Mouse (Mus musculus) frontal cortex, adult (tissue): ENCODE results near the gene Slc35e2.
"Not testable (repeated sequence)": the region's sequence is repeated elsewhere in the genome, so short reads cannot be mapped to it uniquely, and the experiment has no call there.

Source experiments
- ATAC-seq: cut with Nextera tagmentation; 2 replicates; pipeline ENCODE4 v1.9.2; 2017; ENCODE audit warnings: mild to moderate bottlenecking, moderate library complexity, mixed read lengths; ENCODE audit not compliant: low TSS enrichment

Slc35e2 gene

DNA sequence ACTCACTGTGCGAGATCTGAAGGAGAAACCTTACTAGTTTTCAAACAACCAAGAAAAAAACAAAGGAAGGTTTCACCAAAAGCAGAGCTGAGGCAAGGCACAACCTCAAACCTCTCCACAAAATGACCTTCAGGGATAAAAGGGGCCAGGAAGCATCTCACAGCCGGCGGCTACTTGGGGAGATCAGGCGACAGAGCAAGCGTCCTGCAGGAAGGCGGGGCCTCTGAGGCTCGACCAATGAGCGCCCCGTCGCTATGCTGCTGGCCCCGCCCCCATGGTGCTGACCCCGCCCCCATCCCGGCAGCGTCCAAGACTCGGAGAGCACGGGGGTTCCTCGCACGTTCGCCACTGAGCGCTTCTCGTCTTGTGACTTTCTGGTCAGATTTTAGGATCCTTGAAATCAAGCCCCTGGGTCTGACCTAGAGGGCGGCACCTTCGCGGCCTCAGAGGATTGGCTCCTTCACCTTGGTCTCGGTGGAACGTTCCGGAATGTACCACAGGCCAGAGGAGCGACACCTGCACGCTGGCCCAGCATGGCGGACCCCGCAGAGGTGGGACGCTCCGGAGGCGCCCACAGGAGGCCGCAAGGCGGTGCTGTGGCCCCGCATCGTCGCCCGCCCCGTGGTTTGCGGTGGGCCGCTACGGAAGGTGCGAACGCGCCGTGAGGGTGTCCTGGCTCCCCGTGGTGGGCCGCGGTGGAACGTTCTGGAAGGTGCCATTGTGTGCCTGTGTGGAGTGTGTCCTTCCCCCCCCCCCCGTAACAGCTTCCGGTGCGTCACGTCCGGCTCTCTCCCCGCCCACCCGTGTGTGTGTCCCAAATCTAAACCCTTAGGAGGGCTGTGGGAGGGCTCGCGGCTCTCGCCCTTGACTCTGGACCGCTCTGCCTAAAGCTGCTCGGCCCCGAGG, at the start of gene Slc35e2:
TSS of gene Slc35e2 (plus strand) at position 326 of the 906 bp plus-strand sequence.
- peak; percentile 88 for ATAC-seq

DNA sequence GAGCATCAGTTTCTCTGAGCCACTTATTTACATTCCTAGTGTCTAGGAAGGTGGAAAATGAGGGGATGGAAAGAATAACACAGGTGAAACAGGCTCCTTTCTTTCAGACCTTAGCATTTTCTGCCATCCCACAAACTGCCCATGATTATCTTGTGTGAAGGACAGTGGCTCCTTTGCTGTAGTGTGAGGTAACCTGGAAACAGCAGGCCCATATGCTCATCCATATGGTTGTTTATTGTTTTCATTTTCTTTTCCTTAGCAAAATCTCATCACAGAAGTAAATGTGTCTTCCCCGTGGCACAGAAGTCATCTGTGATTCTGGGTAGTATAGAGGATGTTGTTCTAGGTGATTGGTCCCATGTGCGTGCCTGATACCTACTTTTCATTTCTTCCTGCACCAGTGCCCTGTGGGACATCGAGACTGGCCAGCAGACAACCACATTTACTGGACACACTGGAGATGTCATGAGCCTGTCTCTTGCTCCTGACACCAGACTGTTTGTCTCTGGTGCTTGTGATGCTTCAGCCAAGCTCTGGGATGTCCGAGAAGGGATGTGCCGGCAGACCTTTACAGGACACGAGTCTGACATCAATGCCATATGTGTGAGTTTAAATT, 48.2 kb upstream of the Slc35e2 start:
- no peak for ATAC-seq

DNA sequence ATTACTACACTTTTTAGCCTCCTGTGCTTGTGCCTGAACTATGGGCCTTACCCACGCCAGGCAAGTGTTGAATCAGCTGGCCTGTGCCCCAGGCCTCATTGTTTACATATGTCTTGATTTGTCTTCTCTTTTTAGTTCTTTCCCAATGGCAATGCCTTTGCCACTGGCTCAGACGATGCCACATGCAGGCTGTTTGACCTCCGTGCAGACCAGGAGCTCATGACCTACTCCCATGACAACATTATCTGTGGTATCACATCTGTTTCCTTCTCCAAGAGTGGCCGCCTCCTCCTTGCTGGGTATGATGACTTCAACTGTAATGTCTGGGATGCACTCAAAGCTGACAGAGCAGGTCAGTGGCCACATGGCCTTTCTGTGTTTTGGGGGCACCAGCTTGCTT, 46.3 kb upstream of the Slc35e2 start:
- no peak for ATAC-seq

- no peak for ATAC-seq
Measured at GRCm38 (mm10) chr4:155555464-155555863, 45.8 kb upstream of the Slc35e2 start.

DNA sequence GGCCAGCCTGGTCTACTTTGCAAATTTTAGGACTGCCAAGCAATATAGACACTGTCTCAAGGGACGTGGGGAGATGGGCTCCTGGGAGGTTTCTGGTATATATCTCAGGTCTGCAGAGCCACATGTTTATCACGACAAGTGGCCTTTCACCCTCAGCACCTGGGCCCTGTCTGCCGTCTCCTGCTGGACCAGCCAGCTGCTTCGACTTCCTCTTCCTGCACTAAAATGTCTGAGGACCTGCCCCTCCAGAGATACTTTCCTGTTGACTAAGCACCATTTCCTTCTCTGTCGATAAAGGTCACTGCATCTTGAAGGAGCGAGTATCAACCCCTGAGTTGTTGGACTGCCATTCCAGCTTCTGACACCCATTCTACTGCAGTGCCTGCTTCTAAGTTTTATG, 41.8 kb upstream of the Slc35e2 start:
- ATAC-seq = no peak

DNA sequence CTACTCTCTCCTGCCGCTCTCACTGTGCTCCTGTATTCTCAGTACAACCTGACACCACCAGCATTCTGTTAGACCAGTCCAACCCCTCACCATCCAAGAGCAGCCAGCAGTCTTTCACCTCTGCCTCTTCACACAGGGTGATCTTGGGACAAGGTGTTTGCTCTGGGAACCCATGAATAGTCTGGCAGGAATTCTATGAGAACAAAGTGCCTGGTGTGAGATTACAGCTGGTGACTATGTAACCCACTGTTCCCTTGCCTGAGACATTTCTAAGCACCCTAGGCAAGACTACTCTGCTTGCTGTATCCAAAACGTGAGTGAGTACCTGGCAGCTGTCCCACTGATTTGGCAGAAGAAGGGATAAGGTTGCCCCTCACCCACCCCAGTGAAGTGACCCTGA, 40.3 kb upstream of the Slc35e2 start:
- no peak for ATAC-seq

- no peak for ATAC-seq
Measured at GRCm38 (mm10) chr4:155561661-155562442, 39.4 kb upstream of the Slc35e2 start, which contains the start of gene Nadk. Gene Nadk (plus strand): TSS chr4:155562378.

GRCm38 (mm10) chr4:155562725-155563399, 38.4 kb upstream of the Slc35e2 start:
- no peak for ATAC-seq

DNA sequence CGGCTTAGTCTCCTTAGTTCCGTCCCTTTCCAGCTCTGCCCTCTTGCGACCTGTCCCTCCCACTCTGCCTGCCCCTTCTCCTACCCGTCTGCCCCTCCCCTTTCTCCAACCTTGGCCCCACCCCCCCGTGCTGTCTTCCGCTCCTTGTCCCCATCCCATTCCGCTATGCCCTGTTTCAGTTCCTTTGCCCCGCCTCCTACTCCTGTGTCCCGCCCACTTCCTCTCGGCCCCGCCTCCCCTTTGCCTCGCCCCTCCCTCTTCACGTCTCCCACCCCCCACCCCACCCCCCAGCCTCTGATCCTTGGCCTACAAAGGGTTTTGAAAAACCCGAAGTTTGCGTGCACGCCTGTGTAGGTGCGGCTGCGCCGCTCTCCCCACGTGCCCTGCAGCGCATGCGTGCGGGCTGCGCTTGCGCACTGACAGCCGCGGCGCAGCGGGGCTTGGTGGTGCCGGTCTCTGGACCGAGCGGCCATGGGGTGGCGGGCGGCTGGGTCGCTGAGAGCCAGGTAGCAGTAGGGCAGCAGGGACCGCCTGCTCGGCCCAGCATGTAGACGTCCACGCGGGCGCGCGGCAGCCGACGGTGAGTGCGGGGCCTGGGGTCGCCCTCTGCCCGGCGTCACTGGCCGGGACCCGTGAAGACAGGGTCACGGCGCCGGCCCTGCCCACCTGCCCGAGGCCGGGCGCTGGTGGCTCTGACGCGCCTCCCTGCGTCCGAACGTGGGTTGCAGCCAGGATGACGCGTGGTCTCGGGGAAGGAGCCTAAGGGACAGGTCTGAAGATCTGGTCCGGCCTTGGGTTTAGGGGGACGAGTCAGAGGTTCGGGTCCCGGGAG, 37.6 kb upstream of the Slc35e2 start:
- peak; percentile 85 for ATAC-seq

DNA sequence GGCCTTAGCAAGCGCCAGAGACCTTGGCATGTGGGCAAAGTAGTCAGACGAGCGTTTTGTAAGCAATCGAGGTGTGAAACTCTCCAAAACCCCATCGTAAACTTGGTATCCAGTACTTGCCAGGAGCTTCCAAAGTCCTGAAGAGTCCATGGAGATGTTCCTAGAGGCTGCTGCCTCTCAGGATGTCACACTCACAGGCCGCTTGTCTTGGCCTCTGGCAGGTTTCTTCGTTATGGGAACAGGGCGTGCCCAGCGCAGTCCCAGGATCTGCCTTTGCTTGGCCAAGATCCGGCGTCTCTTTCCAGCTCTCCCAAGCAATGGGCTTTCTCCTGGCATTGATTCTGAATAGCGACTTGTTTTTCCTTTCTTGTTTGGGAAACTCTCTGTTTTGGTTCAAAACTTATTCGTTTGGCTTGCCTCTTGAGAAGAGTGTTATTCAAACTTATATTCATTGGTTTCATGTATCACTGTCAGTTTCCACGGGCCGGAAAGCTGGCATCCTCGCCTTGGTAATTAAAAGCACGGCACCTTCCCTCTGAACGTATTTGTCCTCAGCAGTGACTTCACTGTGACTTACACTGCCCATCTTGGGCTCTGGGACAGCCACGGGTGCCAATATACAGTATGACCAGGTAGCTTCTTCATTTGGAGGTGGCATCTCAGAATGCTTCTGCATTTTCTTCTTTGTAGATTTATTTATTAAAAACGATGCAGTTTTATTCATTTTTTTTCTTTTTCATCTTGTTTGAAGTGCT, 36.7 kb upstream of the Slc35e2 start:
- ATAC-seq = no peak

DNA sequence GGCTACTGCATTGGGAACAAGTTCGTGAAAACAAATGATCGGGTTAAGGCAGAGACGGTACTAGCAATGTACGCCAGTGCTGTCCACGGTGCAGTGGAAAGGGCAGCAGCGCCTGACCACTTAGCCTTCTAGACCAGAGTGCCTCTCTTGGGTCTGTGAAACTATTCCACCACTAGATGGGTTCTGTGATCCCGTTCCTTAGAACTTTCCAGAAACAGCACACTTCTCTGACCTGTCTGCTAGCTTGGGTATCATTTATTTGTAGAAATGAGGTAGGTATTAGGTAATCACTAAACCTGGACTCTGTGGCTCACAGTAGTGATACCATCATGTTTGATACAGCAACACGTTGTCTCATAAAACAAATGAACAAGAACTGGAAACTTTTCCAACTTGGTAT, 34.7 kb upstream of the Slc35e2 start:
- no peak for ATAC-seq

- ATAC-seq = no peak
Measured at GRCm38 (mm10) chr4:155568170-155568569, 33.0 kb upstream of the Slc35e2 start.

DNA sequence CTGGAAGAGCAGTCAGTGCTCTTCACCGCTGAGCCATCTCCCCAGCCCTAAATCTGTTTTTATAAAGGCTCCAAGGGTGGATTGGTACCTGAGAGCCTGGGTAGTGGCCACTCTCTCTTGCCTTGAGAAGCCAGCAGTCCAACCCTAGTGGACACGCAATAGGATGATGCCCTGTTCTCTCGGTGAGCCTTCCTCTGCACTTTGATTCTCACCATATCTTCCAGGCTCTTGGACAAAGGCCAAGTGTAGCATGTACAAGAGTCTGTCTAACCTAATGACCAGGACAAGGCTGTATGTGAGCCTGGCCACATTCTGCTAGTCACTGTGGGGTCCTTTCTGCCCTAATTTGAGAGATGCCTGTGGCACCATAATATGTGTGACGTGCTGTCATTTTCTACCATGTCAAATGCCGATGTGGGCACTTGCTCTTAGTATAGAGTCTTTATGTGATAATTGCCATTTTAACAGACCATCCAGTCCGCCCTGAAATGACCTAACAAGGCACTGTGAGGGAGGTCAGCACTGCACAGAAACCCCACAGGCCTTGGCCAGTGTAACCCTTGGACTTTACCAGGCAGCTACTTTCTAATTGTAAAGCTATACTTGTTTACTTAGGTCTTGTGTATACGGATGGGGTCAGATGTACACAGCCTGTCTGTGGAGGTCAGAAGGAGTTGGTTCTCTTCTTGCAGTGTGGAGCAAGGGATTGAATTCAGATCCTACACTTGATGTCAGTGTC, 32.4 kb upstream of the Slc35e2 start:
- no peak for ATAC-seq

- ATAC-seq = no peak
Measured at GRCm38 (mm10) chr4:155569818-155570217, 31.4 kb upstream of the Slc35e2 start.

DNA sequence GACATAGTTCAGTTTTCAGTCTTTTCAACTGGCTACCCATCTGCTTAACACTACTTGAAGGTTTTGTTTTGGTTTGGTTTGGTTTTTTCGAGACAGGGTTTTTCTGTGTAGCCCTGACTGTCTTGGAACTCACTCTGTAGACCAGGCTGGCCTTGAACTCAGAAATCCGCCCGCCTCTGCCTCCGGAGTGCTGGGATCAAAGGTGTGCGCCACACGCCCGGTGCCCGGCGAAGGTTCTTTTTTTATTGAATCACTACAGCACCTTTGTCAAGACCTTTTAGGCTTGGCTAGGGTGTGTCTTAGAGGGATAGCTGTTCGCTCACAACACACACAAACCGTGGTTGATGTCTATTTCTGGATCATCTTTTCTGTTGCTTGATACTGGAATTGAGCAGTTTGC, 30.9 kb upstream of the Slc35e2 start:
- ATAC-seq = not testable (repeated sequence)

- ATAC-seq = no peak
Measured at GRCm38 (mm10) chr4:155571442-155571841, 29.8 kb upstream of the Slc35e2 start.

DNA sequence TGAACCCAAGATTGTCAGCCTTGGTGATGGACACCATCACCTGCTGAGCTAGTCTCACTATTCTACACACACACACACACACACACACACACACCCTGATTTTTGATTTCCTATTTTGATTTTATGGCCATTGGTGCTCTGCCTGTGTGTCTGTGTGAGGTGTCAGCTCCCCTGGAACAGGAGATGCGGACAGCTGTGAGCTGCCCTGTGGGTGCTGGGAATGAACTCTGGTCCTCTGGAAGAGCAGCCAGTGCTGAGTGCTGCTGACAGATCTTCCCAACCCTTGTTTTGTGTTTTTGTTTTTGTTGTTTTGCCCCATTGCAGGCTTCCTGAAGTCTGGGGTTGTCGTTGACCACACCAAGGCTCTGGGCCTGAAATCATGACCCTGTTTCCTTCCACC, 28.1 kb upstream of the Slc35e2 start:
- no peak for ATAC-seq

- no peak for ATAC-seq
Measured at GRCm38 (mm10) chr4:155573876-155574275, 27.3 kb upstream of the Slc35e2 start.

GRCm38 (mm10) chr4:155574931-155575330, 26.3 kb upstream of the Slc35e2 start:
- no peak; the same call in 1 of the 2 replicates for ATAC-seq
